Mouse (Mus musculus) natural killer cell, adult 2 months (primary cell): ENCODE data around the gene Dennd1c.
A peak's percentile ranks its signal among the peaks of the same experiment; 100 is the strongest.

Experiments
- DNase-seq, 2 experiments: peaks; one replicate each; pipeline ENCODE4 v3.0.0; 2022; ENCODE audit warnings: low spot score in 2 of 2

Dennd1c gene

GRCm38 (mm10) chr17:57095855-57096622 is 17.7 kb upstream of the Dennd1c start:
- peak in 1 of 2 experiments; percentile 17 for DNase-seq

- no peak for DNase-seq
Observed at GRCm38 (mm10) chr17:57094222-57094621, 15.9 kb upstream of the Dennd1c start.

- no peak for DNase-seq
Observed at GRCm38 (mm10) chr17:57087049-57087832, 8.9 kb upstream of the Dennd1c start, which contains the start of gene Tubb4a. Gene Tubb4a, minus strand, starts transcription at chr17:57087782.

- DNase-seq: no peak
Observed at GRCm38 (mm10) chr17:57085970-57086757, 7.8 kb upstream of the Dennd1c start.

GRCm38 (mm10) chr17:57082481-57082880 is 4.2 kb upstream of the Dennd1c start:
- DNase-seq: no peak

- DNase-seq: no peak
Observed at GRCm38 (mm10) chr17:57081234-57081842, 3.0 kb upstream of the Dennd1c start.

- peak; percentile 24 to 35 for DNase-seq
Observed at GRCm38 (mm10) chr17:57079919-57080318, 1.6 kb upstream of the Dennd1c start.

- DNase-seq: no peak
Observed at GRCm38 (mm10) chr17:57076916-57077315, 1.4 kb downstream of the Dennd1c start.

- no peak for DNase-seq
Observed at GRCm38 (mm10) chr17:57070699-57071098, 7.6 kb downstream of the Dennd1c start.

- DNase-seq: no peak
Observed at GRCm38 (mm10) chr17:57070272-57070671, 8.0 kb downstream of the Dennd1c start.

- no peak for DNase-seq
Observed at GRCm38 (mm10) chr17:57066908-57067307, 11.4 kb downstream of the Dennd1c start.

- DNase-seq: no peak
Observed at GRCm38 (mm10) chr17:57063031-57063430, 15.3 kb downstream of the Dennd1c start.

GRCm38 (mm10) chr17:57062548-57062947 is 15.8 kb downstream of the Dennd1c start:
- DNase-seq: no peak

- peak in 1 of 2 experiments; percentile 47 for DNase-seq
Observed at GRCm38 (mm10) chr17:57062011-57062521, 16.2 kb downstream of the Dennd1c start.

GRCm38 (mm10) chr17:57061069-57061468 is 17.2 kb downstream of the Dennd1c start:
- DNase-seq: peak in 1 of 2 experiments; percentile 19

GRCm38 (mm10) chr17:57060231-57060801 is 18.0 kb downstream of the Dennd1c start:
- DNase-seq: peak; percentile 97 to 98

GRCm38 (mm10) chr17:57059486-57059977 is 18.8 kb downstream of the Dennd1c start, which contains the start of gene Slc25a23:
Gene Slc25a23, minus strand, starts transcription at chr17:57059863.
- DNase-seq: peak; percentile 25 to 47

- no peak for DNase-seq
Observed at GRCm38 (mm10) chr17:57058891-57059485, 19.3 kb downstream of the Dennd1c start, which contains the start of gene Crb3. Gene Crb3, plus strand, starts transcription at chr17:57059105.

- no peak for DNase-seq
Observed at GRCm38 (mm10) chr17:57056246-57056645, 22.1 kb downstream of the Dennd1c start.

- peak in 1 of 2 experiments; percentile 24 for DNase-seq
Observed at GRCm38 (mm10) chr17:57051679-57052078, 26.6 kb downstream of the Dennd1c start.
